Mouse (Mus musculus) left cerebral cortex, adult 6 months (tissue): ENCODE data around the gene Frmd5. TPM values are rescaled to one million over a fixed set of nuclear protein-coding genes. Genes with fewer than 3 reads are reported as not detected.

Experiments used
- long read RNA-seq, 2 experiments: library from polyadenylated mRNA; unstranded; transcript quantifications; one replicate each; pipeline ENCODE4 v2.0.0; 2019 to 2020
- polyA plus RNA-seq: library from polyadenylated mRNA; unstranded; fragments of <200 nt; fragmentation: Nextera tagmentation; gene quantifications from 2 replicates; pipeline ENCODE4 v1.2.3, GENCODE M21; 2021

Gene Frmd5
- polyA plus RNA-seq, result 8.0 and 10.2 TPM in 2 replicates
- long read RNA-seq, experiment 1, partial matches to known transcripts, result 14 of 32 reads
- long read RNA-seq, experiment 1, other reads (novel, unspliced or antisense), result 17 of 32 reads
- long read RNA-seq, experiment 2, partial matches to known transcripts, result 2 of 10 reads
- long read RNA-seq, experiment 2, other reads (novel, unspliced or antisense), result 8 of 10 reads

DNA sequence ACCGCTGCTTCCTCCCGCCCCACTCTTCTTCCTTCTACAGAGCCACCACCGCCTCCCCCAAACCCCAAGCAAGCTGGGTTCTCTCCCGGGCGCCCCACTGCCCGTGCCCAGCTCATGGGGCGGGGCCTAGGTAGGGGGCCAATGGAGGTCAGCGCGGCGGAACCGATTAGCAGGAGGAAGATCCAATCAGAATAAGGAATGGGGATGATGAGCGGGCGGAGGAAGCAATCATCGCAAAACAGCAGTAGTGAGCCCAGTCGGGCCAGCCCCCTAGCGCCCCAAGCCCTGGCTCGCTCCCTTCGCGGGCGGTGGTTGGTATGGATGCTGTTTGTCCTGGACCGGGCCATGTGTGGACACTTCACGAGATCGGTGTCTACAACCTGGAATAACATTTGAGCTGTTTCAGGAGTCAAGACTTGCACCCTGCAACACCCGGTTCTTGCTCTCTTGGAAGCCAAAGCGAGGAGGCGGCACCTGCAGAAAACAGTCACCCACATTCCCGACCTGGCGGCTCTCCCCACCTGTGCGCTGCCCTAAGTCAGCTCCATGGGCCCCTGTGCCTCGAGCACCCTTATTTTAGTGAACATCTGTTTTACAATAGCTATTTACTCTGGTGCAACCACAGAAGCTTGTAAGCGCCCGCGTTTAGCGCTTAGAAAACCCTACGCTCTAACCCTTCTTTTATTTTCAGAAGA lies at the start of gene Frmd5:
Frmd5 (minus strand) TSS at position 129 of the 695 bp plus-strand sequence.

DNA sequence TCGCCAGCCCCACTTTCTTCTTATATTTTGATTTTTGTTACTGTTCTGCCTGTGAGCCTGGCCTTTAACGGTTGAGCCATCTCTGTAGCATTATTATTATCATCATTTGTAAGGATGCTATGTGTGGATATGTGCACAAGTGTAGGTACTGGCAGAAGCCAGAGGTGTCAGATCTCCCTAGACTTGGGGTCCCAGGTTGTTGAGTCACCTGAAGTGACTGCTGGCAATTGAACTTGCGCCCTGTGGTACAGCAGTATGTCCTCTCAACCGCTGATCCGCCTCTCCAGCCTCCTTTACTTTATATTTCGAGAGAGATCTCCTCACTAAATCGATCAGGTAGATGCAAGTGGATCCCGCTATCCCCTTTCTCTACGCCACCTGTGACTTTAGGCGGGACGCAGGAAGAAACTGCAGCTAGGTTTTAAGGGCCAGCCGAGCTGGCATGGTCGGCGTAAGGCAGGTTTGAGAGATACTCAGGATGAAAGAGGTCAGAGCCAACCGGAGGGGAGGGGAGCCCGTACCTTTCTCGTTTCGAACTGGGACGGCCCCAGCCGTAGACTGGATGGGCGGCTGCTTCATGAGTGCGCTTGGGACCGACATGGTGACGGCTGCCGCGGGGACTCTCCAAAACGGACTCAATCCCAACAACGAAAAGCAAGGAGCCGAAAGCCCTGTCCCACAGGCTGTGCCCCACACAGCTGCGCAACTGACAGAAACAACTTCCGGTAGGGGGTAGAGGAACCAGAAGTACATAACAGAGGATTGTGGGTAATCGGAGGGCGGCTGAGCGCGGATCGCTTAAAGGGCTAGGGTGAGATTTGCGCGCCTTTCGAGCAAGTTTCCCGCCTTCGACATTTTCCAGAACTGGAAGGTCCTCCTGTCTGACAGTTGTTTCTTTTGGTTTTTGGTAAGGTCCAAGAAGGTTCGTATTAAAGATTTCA lies 300.7 kb downstream of the Frmd5 start, which contains the start of the genes Mfap1a and Wdr76:
Mfap1a (minus strand) TSS at position 724 of the 941 bp plus-strand sequence.
Wdr76 (plus strand) TSS at position 782 of the 941 bp plus-strand sequence.

Other genes starting within 250 kb of the Frmd5 start
- 21.4 and 89.8 TPM in 2 replicates for gene Casc4, start 59.9 kb upstream of the Frmd5 start, polyA plus RNA-seq
- 17.2 and 17.7 TPM in 2 replicates for gene Ctdspl2, start 148.9 kb upstream of the Frmd5 start, polyA plus RNA-seq
- gene Mageb3, start 149.0 kb upstream of the Frmd5 start, polyA plus RNA-seq, result not detected in 2 replicates
- gene Eif3j1, start 221.5 kb upstream of the Frmd5 start, polyA plus RNA-seq, result 26.0 and 30.2 TPM in 2 replicates